Mouse (Mus musculus) right cerebral cortex, postnatal 10 days (tissue): ENCODE data around the gene Ces5a.
"Not testable (repeated sequence)": the region's sequence is repeated elsewhere in the genome, so short reads cannot be mapped to it uniquely, and the experiment has no call there.

Source experiments
- DNase-seq, 2 experiments: peaks; one replicate each; pipeline ENCODE4 v3.0.0; 2021; ENCODE audit warnings: low spot score in 2 of 2

Ces5a gene

GRCm38 (mm10) chr8:93535730-93536129 lies at the start of gene Ces5a:
Ces5a (minus strand) TSS chr8:93535830.
- DNase-seq, result no peak

- peak in 1 of 2 experiments; percentile 22 for DNase-seq
Measured at GRCm38 (mm10) chr8:93572841-93573240, 37.2 kb upstream of the Ces5a start.

GRCm38 (mm10) chr8:93572095-93572501 lies 36.5 kb upstream of the Ces5a start:
- DNase-seq, result peak; percentile 62 to 68

GRCm38 (mm10) chr8:93571369-93571985 lies 35.8 kb upstream of the Ces5a start:
- DNase-seq, result peak; percentile 76 to 84

GRCm38 (mm10) chr8:93570186-93570530 lies 34.5 kb upstream of the Ces5a start:
- peak; percentile 73 to 79 for DNase-seq

- DNase-seq, result peak; percentile 91 to 96
Measured at GRCm38 (mm10) chr8:93569311-93570185, 33.9 kb upstream of the Ces5a start.

- peak in 1 of 2 experiments; percentile 29 for DNase-seq
Measured at GRCm38 (mm10) chr8:93568666-93569065, 33.0 kb upstream of the Ces5a start.

- peak; percentile 69 to 80 for DNase-seq
Measured at GRCm38 (mm10) chr8:93567086-93567485, 31.5 kb upstream of the Ces5a start.

- peak in 1 of 2 experiments; percentile 20 for DNase-seq
Measured at GRCm38 (mm10) chr8:93564634-93565033, 29.0 kb upstream of the Ces5a start.

- peak; percentile 68 to 74 for DNase-seq
Measured at GRCm38 (mm10) chr8:93563551-93563950, 27.9 kb upstream of the Ces5a start.

- DNase-seq, result no peak
Measured at GRCm38 (mm10) chr8:93562557-93563210, 27.1 kb upstream of the Ces5a start.

GRCm38 (mm10) chr8:93561271-93561670 lies 25.6 kb upstream of the Ces5a start:
- DNase-seq, result no peak

- DNase-seq, result no peak
Measured at GRCm38 (mm10) chr8:93559696-93560095, 24.1 kb upstream of the Ces5a start.

- no peak for DNase-seq
Measured at GRCm38 (mm10) chr8:93502634-93503033, 33.0 kb downstream of the Ces5a start.

GRCm38 (mm10) chr8:93499437-93499836 lies 36.2 kb downstream of the Ces5a start:
- DNase-seq, result peak in 1 of 2 experiments; percentile 24

GRCm38 (mm10) chr8:93495330-93495729 lies 40.3 kb downstream of the Ces5a start:
- peak; percentile 64 to 78 for DNase-seq

GRCm38 (mm10) chr8:93488743-93489142 lies 46.9 kb downstream of the Ces5a start:
- no peak for DNase-seq

- no peak for DNase-seq
Measured at GRCm38 (mm10) chr8:93478211-93478610, 57.4 kb downstream of the Ces5a start.

GRCm38 (mm10) chr8:93469733-93470132 lies 65.9 kb downstream of the Ces5a start:
- DNase-seq, result not testable (repeated sequence)

GRCm38 (mm10) chr8:93454258-93454877 lies 81.3 kb downstream of the Ces5a start:
- no peak for DNase-seq
